Mouse (Mus musculus) heart, embryonic 15.5 days (tissue): Measurements from ENCODE around the gene Narfl. TPM values are rescaled to one million over a fixed set of nuclear protein-coding genes. Genes with fewer than 3 reads are reported as not detected.

ENCODE experiments used
- ATAC-seq: fragments of 200-750 bp; cut with Nextera tagmentation; replicated peaks from 2 replicates; pipeline ENCODE4 v1.8.0; 2017; ENCODE audit warnings: low read depth, moderate TSS enrichment; ENCODE audit not compliant: insufficient number of reproducible peaks, insufficient read depth, low FRiP score
- H3K27ac ChIP-seq: fragments of 300-500 bp; sonication (generic); 2 replicates; pipeline ENCODE4 v1.5.1; 2015; ENCODE audit warnings: mild to moderate bottlenecking, inconsistent platforms
- H3K27me3 ChIP-seq: fragments of 300-500 bp; sonication (generic); 2 replicates; pipeline ENCODE4 v1.6.1; 2015; ENCODE audit warnings: inconsistent platforms
- H3K36me3 ChIP-seq: fragments of 300-500 bp; sonication (generic); 2 replicates; pipeline ENCODE4 v1.6.1; 2015; ENCODE audit warnings: mild to moderate bottlenecking, inconsistent platforms
- H3K4me1 ChIP-seq: fragments of 300-500 bp; sonication (generic); replicated peaks from 2 replicates; pipeline ENCODE4 v1.6.1; 2015; ENCODE audit warnings: inconsistent platforms
- H3K4me2 ChIP-seq: fragments of 300-500 bp; sonication (generic); 2 replicates; pipeline ENCODE4 v1.6.1; 2015; ENCODE audit warnings: inconsistent platforms, mild to moderate bottlenecking, moderate library complexity
- H3K4me3 ChIP-seq: fragments of 300-500 bp; sonication (generic); 2 replicates; pipeline ENCODE4 v1.5.1; 2015; ENCODE audit warnings: mild to moderate bottlenecking, inconsistent platforms
- H3K9ac ChIP-seq: fragments of 300-500 bp; sonication (generic); 2 replicates; pipeline ENCODE4 v1.6.1; 2015; ENCODE audit warnings: mild to moderate bottlenecking, inconsistent platforms
- H3K9me3 ChIP-seq: fragments of 300-500 bp; sonication (generic); replicated peaks from 2 replicates; pipeline ENCODE4 v1.6.1; 2016; ENCODE audit warnings: inconsistent platforms
- WGBS: fragments of 180-500 bp; shearing (Covaris S2); methylation state at CpG from one replicate; pipeline ENCODE4 v1.1.7; 2015; ENCODE audit warnings: mixed read lengths; 5-methylcytosine and 5-hydroxymethylcytosine counted together
- microRNA-seq: library from miRNA; unstranded; fragments of <30 nt; microRNA quantifications from one replicate; pipeline ENCODE4, GENCODE M21; 2016
- polyA plus RNA-seq: library from polyadenylated mRNA; unstranded; fragments of >200 nt; fragmentation: Nextera tagmentation; extraction: Ambion mirVana; gene quantifications from 2 replicates; pipeline ENCODE4 v1.2.1, GENCODE M21; 2015

Narfl gene
- polyA plus RNA-seq, 1 experiment from 2014 or later, result 31.5 TPM

GRCm38 (mm10) chr17:25831451-25832281 lies 58.1 kb downstream of the Narfl start:
- peak overlapping the region; percentile 83 for H3K9ac ChIP-seq
- ATAC-seq, result no peak
- no peaks in the 10 kb centered on the region for H3K27me3 ChIP-seq
- H3K4me1 ChIP-seq, result peaks cover 66% of the 10 kb centered on the region
- peaks cover 24% of the 10 kb centered on the region for H3K36me3 ChIP-seq
- 44% methylated on average over 21 of the region's 21 CpGs for WGBS
- no peaks in the 10 kb centered on the region for H3K9me3 ChIP-seq
- peak overlapping the region; percentile 82 for H3K4me3 ChIP-seq
- peak overlapping the region; percentile 91 for H3K4me2 ChIP-seq
- peak overlapping the region; percentile 99 for H3K27ac ChIP-seq

GRCm38 (mm10) chr17:25832436-25833290 lies 59.1 kb downstream of the Narfl start:
- Histone ChIP-seq H3K27me3 (no peaks in the 10 kb centered on the region), H3K27ac (peak overlapping the region; percentile 99), H3K36me3 (peaks cover 20% of the 10 kb centered on the region), H3K4me1 (peaks cover 76% of the 10 kb centered on the region), H3K4me3 (peak overlapping the region; percentile 82), H3K9me3 (no peaks in the 10 kb centered on the region), H3K4me2 (peak overlapping the region; percentile 91), H3K9ac (peak overlapping the region; percentile 86)
- WGBS, result under 1% methylated on average over 72 of the region's 77 CpGs
- ATAC-seq, result peak; percentile 92

Small RNA genes lying within 50 kb of the gene (microRNA-seq; reads per million reads assigned to microRNA genes)
- gene Gm25083, result not detected
- gene Mir3082, result 0.84 reads per million
- not detected for gene Mir6966

Other genes with a start within 250 kb of the Narfl start
- 0.73 and 1.5 TPM in 2 replicates for gene Sox8, start 203.1 kb upstream of the Narfl start, polyA plus RNA-seq
- gene Lmf1, start 194.7 kb upstream of the Narfl start, polyA plus RNA-seq, result 33.0 and 34.7 TPM in 2 replicates
- 1.0 and 2.0 TPM in 2 replicates for gene Gng13, start 56.6 kb upstream of the Narfl start, polyA plus RNA-seq
- gene Chtf18, start 46.4 kb upstream of the Narfl start, polyA plus RNA-seq, result 11.8 and 17.7 TPM in 2 replicates
- 10.7 and 15.3 TPM in 2 replicates for gene Rpusd1, start 46.1 kb upstream of the Narfl start, polyA plus RNA-seq
- 0.13 TPM in 1 of 2 replicates, not detected in the other for gene Mslnl, start 37.7 kb upstream of the Narfl start, polyA plus RNA-seq
- gene Msln, start 19.4 kb upstream of the Narfl start, polyA plus RNA-seq, result 38.7 and 42.7 TPM in 2 replicates
- 44.7 and 57.1 TPM in 2 replicates for gene Haghl, start 11.9 kb downstream of the Narfl start, polyA plus RNA-seq
- 0.13 and 0.23 TPM in 2 replicates for gene Ccdc78, start 12.8 kb downstream of the Narfl start, polyA plus RNA-seq
- 56.8 and 70.2 TPM in 2 replicates for gene Fam173a, start 19.1 kb downstream of the Narfl start, polyA plus RNA-seq
- gene AC134908.4, start 21.9 kb downstream of the Narfl start, polyA plus RNA-seq, result 0.50 TPM in 1 of 2 replicates, not detected in the other
- 21.2 and 29.2 TPM in 2 replicates for gene Metrn, start 23.4 kb downstream of the Narfl start, polyA plus RNA-seq
- gene Fbxl16, start 35.3 kb downstream of the Narfl start, polyA plus RNA-seq, result 0.78 and 1.2 TPM in 2 replicates
- 12.7 and 19.8 TPM in 2 replicates for gene Wdr24, start 49.9 kb downstream of the Narfl start, polyA plus RNA-seq
- gene Jmjd8, start 55.1 kb downstream of the Narfl start, polyA plus RNA-seq, result 30.9 and 36.6 TPM in 2 replicates
- gene Stub1, start 59.6 kb downstream of the Narfl start, polyA plus RNA-seq, result 251 and 301 TPM in 2 replicates
- 1.4 and 1.7 TPM in 2 replicates for gene Rhbdl1, start 63.5 kb downstream of the Narfl start, polyA plus RNA-seq
- gene Gm20683, start 68.0 kb downstream of the Narfl start, polyA plus RNA-seq, result 1.7 and 3.0 TPM in 2 replicates
- 24.2 and 26.1 TPM in 2 replicates for gene Rhot2, start 71.1 kb downstream of the Narfl start, polyA plus RNA-seq
- 12.1 and 18.5 TPM in 2 replicates for gene Wdr90, start 87.7 kb downstream of the Narfl start, polyA plus RNA-seq
- gene Mcrip2, start 95.0 kb downstream of the Narfl start, polyA plus RNA-seq, result 176 and 203 TPM in 2 replicates
- gene Mettl26, start 101.3 kb downstream of the Narfl start, polyA plus RNA-seq, result 29.3 and 35.1 TPM in 2 replicates
- gene Wfikkn1, start 107.1 kb downstream of the Narfl start, polyA plus RNA-seq, result 0.24 and 0.28 TPM in 2 replicates
- 12.1 and 18.0 TPM in 2 replicates for gene Rab40c, start 146.0 kb downstream of the Narfl start, polyA plus RNA-seq
- gene Pigq, start 171.2 kb downstream of the Narfl start, polyA plus RNA-seq, result 52.9 and 63.0 TPM in 2 replicates
- gene Nhlrc4, start 171.2 kb downstream of the Narfl start, polyA plus RNA-seq, result 0.08 and 0.16 TPM in 2 replicates
- 0.05 TPM in 1 of 2 replicates, not detected in the other for gene A930017K11Rik, start 178.8 kb downstream of the Narfl start, polyA plus RNA-seq
- 9.3 and 13.5 TPM in 2 replicates for gene Capn15, start 212.0 kb downstream of the Narfl start, polyA plus RNA-seq